Mouse (Mus musculus): ENCODE measurements at regions not wholly inside any gene's neighbourhood (a gene's known extent, or its start where the extent isn't known, plus 50 kb on each side); places are given as distances from the start of the nearest gene placed in this dataset.

DNA sequence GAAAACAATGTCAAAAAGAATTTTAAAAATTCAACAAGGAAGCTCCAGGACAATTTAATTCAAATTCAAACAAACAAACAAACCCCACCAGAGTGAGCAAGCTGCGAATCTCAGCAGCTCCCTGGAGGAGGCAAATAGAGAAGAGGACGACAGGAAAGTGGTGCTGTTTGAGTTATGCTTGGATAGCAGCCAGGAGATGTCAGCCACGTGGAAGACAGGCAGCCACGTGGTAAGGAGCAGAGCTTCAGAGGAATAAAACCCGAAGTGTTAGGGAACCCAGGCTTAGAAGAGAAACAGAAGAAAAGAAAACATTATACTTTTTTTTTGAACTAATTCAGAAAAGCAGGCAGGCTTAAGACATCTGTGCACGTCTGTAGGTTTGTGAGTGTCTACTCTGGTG lies 108.2 kb upstream of the Parp11 start:
- DNase-seq (ENCODE audit: low spot score in 2 of 2): no peak

DNA sequence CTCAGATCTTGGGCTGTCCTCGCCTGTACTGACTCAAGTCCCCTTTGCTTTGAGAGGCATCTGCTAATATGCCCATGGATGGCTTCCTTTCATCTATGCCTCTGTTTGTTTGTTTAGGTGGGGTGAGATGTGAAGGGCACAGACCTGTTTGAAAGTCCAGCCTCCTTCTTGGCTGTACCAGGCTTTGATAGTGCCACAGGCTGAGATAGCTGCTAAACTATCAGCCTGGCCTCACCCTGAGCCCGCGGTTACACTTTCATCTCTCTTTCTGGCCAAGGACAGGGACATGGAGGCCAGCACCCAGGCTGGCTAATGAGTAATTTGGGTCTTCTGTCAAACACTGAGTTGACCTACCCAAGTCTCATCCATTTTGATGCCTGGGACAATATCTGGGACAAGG lies 105.0 kb upstream of the Parp11 start:
- DNase-seq (ENCODE audit: low spot score in 2 of 2): no peak

DNA sequence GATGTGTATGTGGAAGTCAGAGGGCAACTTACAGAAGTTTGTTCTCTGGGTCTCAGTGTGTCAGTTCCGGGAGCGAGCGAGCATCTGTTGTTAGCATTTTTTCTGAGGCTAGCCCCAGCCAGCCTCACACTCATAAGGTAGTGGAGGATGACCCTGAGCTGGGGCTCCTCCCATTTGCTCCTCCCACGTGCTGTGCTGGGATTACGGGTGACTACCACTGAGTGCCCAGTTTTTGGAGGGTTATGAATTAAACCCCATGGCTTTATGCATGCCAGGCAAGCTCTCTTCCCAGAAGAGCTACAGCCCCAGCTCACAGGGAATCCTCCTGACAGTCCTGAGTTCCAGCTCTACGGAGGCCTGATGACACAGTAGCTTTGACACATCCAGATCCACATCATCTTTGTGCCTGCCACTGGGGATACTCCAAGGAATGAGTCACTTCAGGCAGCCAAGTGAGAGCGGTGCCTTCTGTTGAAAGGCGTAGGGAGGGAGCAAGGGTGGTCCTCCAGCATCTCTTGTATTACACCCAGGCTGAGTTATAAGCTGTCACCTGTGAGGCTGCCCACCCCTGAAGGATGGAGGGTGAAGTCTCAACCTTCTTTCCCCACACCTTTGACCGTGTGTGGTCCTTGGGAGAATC lies 97.8 kb upstream of the Parp11 start:
- DNase-seq (ENCODE audit: low spot score in 2 of 2): no peak

GRCm38 (mm10) chr6:127349479-127350110 lies 97.0 kb upstream of the Parp11 start:
- DNase-seq (ENCODE audit: low spot score in 2 of 2): no peak

GRCm38 (mm10) chr6:127351691-127352090 lies 94.9 kb upstream of the Parp11 start:
- no peak for DNase-seq (ENCODE audit: low spot score in 2 of 2)

DNA sequence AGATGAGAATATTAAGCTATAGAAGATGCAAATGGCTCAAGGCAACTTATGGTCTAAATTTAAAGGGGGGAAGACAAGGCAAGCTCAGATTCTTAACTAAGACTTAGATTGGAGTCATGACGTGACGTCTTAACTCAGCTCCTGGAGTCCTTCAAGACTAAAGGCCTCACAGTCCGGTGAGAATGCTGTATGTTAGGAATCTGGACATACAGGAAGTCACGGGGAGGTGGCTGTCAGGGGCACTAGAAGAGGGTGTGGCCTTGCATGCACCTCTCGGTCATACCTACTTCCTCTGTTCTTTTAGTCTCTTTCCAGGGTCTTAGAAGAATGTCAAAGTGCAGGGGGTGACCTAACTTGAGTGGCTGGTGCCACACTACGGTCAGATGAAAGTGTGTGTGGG lies 91.5 kb upstream of the Parp11 start:
- DNase-seq (ENCODE audit: low spot score in 2 of 2): no peak

- no peak for DNase-seq (ENCODE audit: low spot score in 2 of 2)
These were observed 90.2 kb upstream of the Parp11 start for GRCm38 (mm10) chr6:127356442-127356841.

DNA sequence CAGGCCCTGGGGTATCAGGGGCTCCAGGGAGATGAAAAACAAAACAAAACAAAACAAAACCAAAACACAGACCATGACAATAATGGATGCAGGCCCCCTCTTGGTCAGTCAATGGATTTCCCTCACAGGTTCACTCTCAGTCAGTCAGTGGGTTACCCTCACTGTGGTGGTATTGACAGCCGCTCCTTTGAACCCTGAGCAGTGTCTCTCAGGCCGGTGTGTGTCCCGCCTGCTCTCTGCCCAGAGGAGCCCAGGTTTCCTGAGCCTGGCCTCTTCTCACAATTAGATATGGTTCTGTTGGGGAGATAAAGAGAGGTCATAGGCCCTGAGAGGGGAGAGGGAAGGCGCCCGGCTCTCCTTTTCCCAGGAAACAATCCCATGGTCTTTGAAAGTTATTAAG lies 87.8 kb upstream of the Parp11 start:
- DNase-seq (ENCODE audit: low spot score in 2 of 2): no peak

DNA sequence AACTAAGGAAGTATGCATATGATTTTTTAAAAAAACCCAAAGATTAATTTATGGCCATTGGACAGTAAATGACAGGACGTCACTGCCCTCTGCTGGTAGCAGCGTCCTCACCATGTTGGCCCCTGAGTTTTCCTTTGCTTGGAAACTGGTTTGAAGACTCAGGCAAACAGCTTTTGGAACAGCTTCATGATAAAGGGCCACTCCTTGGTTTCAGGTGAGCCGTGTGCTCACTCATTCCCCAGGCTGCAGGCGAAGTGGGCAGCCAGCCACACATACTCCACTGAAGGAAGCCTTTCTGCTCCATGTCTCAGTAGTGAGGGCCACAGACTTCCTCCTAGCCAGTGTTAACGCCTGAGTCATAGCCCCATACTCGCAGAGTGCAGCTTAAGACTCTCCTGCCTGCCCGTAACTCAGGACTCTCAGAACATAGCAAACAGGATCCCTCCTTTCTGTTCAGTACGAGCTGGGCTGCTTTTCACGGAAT lies 87.2 kb upstream of the Parp11 start:
- DNase-seq (ENCODE audit: low spot score in 2 of 2): peak; percentile 80 to 86

DNA sequence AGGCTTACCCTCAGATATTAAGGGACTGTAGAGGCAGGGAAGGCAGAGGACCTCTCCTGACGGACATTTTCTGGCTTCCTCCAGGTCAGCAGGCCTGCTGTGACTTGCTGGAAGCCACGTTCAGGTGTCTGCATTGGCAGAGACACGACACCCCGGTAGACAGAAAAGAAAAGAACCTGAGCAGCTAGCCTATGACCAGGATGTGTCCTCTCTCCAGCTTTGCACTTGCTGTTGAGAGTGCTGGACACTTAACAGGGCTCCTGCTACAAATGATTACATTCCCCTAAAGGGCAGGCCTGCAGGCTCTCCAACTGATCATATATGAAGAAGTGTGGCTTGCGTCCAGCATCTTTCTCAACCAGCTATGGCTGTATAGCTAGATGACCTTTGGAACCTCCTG lies 84.5 kb upstream of the Parp11 start:
- DNase-seq (ENCODE audit: low spot score in 2 of 2): no peak

GRCm38 (mm10) chr6:127362966-127363752 lies 83.5 kb upstream of the Parp11 start:
- DNase-seq (ENCODE audit: low spot score in 2 of 2): no peak

DNA sequence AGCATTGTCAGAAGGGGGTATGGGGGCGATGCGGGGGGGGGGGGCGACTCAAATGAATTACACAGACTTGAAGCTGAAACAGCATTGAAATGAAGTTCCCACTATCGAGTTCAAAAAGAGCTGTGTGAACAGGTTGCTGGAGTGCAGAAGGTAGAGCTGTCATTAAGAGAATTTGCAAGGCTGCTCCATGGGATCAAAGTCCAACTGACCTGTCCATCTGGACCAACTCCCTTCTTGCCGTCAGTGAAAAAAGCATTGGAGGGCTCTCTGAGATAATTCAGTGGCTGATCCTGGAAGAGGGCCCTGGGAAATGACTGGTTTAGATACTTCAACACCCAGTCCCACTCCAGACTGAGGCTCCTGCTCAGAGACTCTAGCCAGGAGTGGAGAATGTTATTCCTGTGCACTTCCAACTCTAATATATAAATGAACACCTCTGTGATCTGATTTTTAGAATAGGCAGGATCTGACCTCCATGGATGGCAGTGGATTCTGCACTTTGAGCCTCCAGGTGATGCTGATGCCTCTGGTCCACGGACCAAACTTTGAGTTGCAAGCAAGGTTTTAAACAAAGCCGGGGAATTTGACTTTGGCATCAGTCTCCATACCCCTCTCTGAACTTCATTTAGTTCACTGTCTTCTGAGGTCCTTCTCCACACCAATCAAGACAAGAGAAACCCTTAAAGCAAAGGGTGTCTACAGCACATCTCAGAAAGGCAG lies 82.6 kb upstream of the Parp11 start:
- no peak for DNase-seq (ENCODE audit: low spot score in 2 of 2)

- DNase-seq (ENCODE audit: low spot score in 2 of 2): no peak
These were observed 82.0 kb upstream of the Parp11 start for GRCm38 (mm10) chr6:127364591-127365187.

GRCm38 (mm10) chr6:127365246-127365645 lies 81.4 kb upstream of the Parp11 start:
- no peak for DNase-seq (ENCODE audit: low spot score in 2 of 2)

GRCm38 (mm10) chr6:127365651-127366050 lies 81.0 kb upstream of the Parp11 start:
- DNase-seq (ENCODE audit: low spot score in 2 of 2): no peak

DNA sequence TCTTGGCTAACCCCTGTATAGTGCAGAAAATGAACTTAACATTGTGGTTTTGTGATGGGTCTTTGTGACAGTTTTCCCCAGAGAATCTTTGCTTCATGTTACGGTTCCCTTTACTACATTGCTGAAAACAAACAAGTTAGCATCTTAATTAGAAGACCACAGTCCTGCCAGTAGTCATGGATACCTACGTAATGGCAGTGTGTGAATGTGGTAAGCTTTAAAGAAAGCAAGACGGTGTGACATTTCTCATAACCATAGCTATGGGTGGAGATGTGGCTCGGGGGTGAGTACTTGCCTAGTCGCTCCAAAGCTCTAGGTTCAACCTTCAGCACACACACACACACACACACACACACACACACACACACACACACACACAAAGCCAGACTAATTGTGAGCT lies 73.6 kb upstream of the Parp11 start:
- DNase-seq (ENCODE audit: low spot score in 2 of 2): no peak

DNA sequence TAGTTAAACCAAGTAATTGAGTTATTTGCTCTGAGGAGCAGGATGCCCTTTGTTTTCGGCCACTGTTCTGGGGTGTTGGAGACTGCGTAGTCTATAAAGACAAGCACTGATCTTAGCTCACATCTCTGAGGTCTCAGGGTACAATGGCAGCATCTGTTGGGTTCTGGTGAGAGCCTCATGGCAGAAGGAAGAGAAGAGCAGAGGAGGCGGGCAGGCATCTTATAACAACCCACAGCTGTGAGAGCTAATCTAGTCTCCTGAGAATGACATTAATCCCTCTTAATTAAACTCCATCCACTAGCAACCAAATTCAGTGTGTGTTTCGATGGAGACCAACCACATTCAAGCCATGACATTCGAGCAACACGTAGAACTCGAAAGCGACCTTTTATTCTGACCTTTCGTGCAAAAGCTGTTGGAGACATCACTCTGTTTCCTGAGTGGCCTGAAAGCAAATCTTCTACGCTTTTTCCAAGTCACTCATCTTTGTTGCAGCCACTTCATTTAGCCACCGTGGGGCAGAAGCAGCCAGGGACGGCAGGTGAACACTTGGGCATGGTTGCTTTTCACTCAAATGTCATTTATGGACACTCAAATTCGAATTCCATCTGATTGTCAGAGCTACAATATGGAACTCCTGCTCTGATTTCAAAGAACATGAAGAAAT lies 72.7 kb upstream of the Parp11 start:
- no peak for DNase-seq (ENCODE audit: low spot score in 2 of 2)

GRCm38 (mm10) chr6:127374464-127375143 lies 72.0 kb upstream of the Parp11 start:
- no peak for DNase-seq (ENCODE audit: low spot score in 2 of 2)

DNA sequence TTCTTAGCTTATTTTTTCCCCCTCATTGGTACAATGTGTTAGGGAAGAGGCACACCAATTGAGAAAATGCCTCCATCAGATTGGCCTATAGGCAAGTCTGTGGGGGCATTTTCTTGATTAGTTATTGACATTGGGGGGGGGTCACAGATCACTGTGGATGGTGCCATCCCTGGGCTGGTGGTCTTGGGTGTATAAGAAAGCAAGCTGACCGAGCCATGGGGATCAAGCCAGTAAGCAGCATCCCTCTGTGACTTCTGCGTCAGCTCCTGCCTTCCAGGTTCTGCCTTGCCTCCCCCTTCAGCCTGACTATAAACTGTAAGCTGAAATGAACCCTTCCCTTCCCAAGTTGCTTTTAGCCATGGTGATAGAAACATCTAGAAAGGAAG lies 71.5 kb upstream of the Parp11 start:
- no peak for DNase-seq (ENCODE audit: low spot score in 2 of 2)

DNA sequence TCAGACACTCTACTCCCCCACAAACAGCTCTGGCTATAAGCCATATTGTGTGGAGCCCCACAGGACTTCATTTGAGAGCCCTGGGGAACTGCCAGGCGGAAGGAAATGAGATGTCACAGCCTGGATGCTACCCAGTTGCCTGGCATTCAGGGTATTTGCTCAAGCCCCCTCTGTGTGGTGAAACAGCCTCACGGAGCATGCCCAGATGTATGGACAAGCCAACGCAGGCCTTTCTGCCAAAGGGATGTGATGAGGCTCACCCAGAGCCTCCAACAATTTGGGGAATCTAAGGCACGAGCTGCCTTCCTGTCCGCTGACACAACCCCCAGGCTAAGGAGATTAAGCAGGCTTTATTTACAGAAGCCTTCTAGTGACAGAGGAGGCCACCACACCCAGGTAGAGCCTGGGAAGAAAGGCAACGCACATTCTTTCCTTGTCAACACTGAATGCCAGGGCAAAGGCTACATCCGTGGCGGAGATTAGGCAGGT lies 70.9 kb upstream of the Parp11 start:
- DNase-seq (ENCODE audit: low spot score in 2 of 2): no peak
